Mouse (Mus musculus): ENCODE results near the gene Nsl1. TPM values are rescaled to one million over a fixed set of nuclear protein-coding genes. Genes with fewer than 3 reads are reported as not detected.
"Not testable (repeated sequence)": the region's sequence is repeated elsewhere in the genome, so short reads cannot be mapped to it uniquely, and the experiment has no call there.

Nsl1 gene
- total RNA-seq, 1 experiment, result 24.3 TPM

- no peak for TF ChIP-seq CHD2 (IDR thresholded peaks at IDR 0.05; ENCODE audit: low read depth, low read length)
- TF ChIP-seq ZNF384 (IDR thresholded peaks at IDR 0.05; ENCODE audit: low read depth, low read length), result no peak
- TF ChIP-seq ZC3H11A (IDR thresholded peaks at IDR 0.05; ENCODE audit: borderline replicate concordance, low read depth, low read length), result no peak
- TF ChIP-seq MAFK (IDR thresholded peaks at IDR 0.05; ENCODE audit: insufficient read depth, low read depth, low read length), result no peak
- TF ChIP-seq HCFC1 (IDR thresholded peaks at IDR 0.05; ENCODE audit: borderline replicate concordance, insufficient read depth, low read length), result no peak
- H3K4me1 ChIP-seq (ENCODE audit: control insufficient read depth in 2 of 2, insufficient read depth in 2 of 2, low read length in 2 of 2, poor library complexity in 1 of 2), result no peaks in the 10 kb centered on the region
- no peak overlapping the region for H3K4me3 ChIP-seq (ENCODE audit: insufficient read depth in 1 of 2, low read depth in 1 of 2, low read length in 2 of 2, poor library complexity in 1 of 2, severe bottlenecking in 1 of 2)
- no peaks in the 10 kb centered on the region for H3K9me3 ChIP-seq (ENCODE audit: control insufficient read depth, insufficient read depth, low read depth, low read length)
- in situ Hi-C loops (cut with MboI; ENCODE audit: low sequenced_read_pairs in 2 of 2, unreplicated experiment in 2 of 2), result no loop called here
- DNase-seq (ENCODE audit: low read depth, low spot score), result no peak
- no peak overlapping the region for H3K9ac ChIP-seq (ENCODE audit: insufficient read depth, low read depth, low read length, poor library complexity, severe bottlenecking)
- no peaks in the 10 kb centered on the region; the same call in 1 of the 2 replicates for H3K36me3 ChIP-seq (ENCODE audit: control insufficient read depth, insufficient read depth, low read length, poor library complexity, severe bottlenecking)
- H3K27ac ChIP-seq (ENCODE audit: insufficient read depth, low read depth, low read length, poor library complexity, severe bottlenecking), result no peak overlapping the region
Observed at GRCm38 (mm10) chr1:191021016-191021415, 41.8 kb upstream of the Nsl1 start.

- Histone ChIP-seq H3K4me3 (ENCODE audit: insufficient read depth in 1 of 2, low read depth in 1 of 2, low read length in 2 of 2, poor library complexity in 1 of 2, severe bottlenecking in 1 of 2) (no peak overlapping the region), H3K4me1 (ENCODE audit: control insufficient read depth in 2 of 2, insufficient read depth in 2 of 2, low read length in 2 of 2, poor library complexity in 1 of 2) (no peaks in the 10 kb centered on the region), H3K9me3 (ENCODE audit: control insufficient read depth, insufficient read depth, low read depth, low read length) (no peaks in the 10 kb centered on the region), H3K9ac (ENCODE audit: insufficient read depth, low read depth, low read length, poor library complexity, severe bottlenecking) (no peak overlapping the region), H3K27ac (ENCODE audit: insufficient read depth, low read depth, low read length, poor library complexity, severe bottlenecking) (no peak overlapping the region), H3K36me3 (ENCODE audit: control insufficient read depth, insufficient read depth, low read length, poor library complexity, severe bottlenecking) (no peaks in the 10 kb centered on the region; the same call in 1 of the 2 replicates)
- TF ChIP-seq ZNF384 (IDR thresholded peaks at IDR 0.05; ENCODE audit: low read depth, low read length), result no peak
- TF ChIP-seq MAFK (IDR thresholded peaks at IDR 0.05; ENCODE audit: insufficient read depth, low read depth, low read length), result no peak
- no peak for TF ChIP-seq HCFC1 (IDR thresholded peaks at IDR 0.05; ENCODE audit: borderline replicate concordance, insufficient read depth, low read length)
- TF ChIP-seq ZC3H11A (IDR thresholded peaks at IDR 0.05; ENCODE audit: borderline replicate concordance, low read depth, low read length), result no peak
- no peak for TF ChIP-seq CHD2 (IDR thresholded peaks at IDR 0.05; ENCODE audit: low read depth, low read length)
- in situ Hi-C loops (cut with MboI; ENCODE audit: low sequenced_read_pairs in 2 of 2, unreplicated experiment in 2 of 2), result no loop called here
- DNase-seq (ENCODE audit: low read depth, low spot score), result no peak
Observed at GRCm38 (mm10) chr1:191023140-191023539, 39.7 kb upstream of the Nsl1 start.

GRCm38 (mm10) chr1:191023806-191024205 lies 39.0 kb upstream of the Nsl1 start:
- H3K9me3 ChIP-seq (ENCODE audit: control insufficient read depth, insufficient read depth, low read depth, low read length); in situ Hi-C loops (cut with MboI; ENCODE audit: low sequenced_read_pairs in 2 of 2, unreplicated experiment in 2 of 2); H3K4me1 ChIP-seq (ENCODE audit: control insufficient read depth in 2 of 2, insufficient read depth in 2 of 2, low read length in 2 of 2, poor library complexity in 1 of 2); DNase-seq (ENCODE audit: low read depth, low spot score); H3K4me3 ChIP-seq (ENCODE audit: insufficient read depth in 1 of 2, low read depth in 1 of 2, low read length in 2 of 2, poor library complexity in 1 of 2, severe bottlenecking in 1 of 2); H3K9ac ChIP-seq (ENCODE audit: insufficient read depth, low read depth, low read length, poor library complexity, severe bottlenecking); H3K36me3 ChIP-seq (ENCODE audit: control insufficient read depth, insufficient read depth, low read length, poor library complexity, severe bottlenecking); H3K27ac ChIP-seq (ENCODE audit: insufficient read depth, low read depth, low read length, poor library complexity, severe bottlenecking): not testable (repeated sequence)

- H3K4me1 ChIP-seq (ENCODE audit: control insufficient read depth in 2 of 2, insufficient read depth in 2 of 2, low read length in 2 of 2, poor library complexity in 1 of 2), result no peaks in the 10 kb centered on the region
- peak overlapping the region; percentile 70 to 78 for H3K4me3 ChIP-seq (ENCODE audit: insufficient read depth in 1 of 2, low read depth in 1 of 2, low read length in 2 of 2, poor library complexity in 1 of 2, severe bottlenecking in 1 of 2)
- H3K9me3 ChIP-seq (ENCODE audit: control insufficient read depth, insufficient read depth, low read depth, low read length), result no peaks in the 10 kb centered on the region
- no peak for DNase-seq (ENCODE audit: low read depth, low spot score)
- peak overlapping the region; percentile 48; the same call in 1 of the 2 replicates for H3K27ac ChIP-seq (ENCODE audit: insufficient read depth, low read depth, low read length, poor library complexity, severe bottlenecking)
- no peak for TF ChIP-seq ZNF384 (IDR thresholded peaks at IDR 0.05; ENCODE audit: low read depth, low read length)
- no peak for TF ChIP-seq ZC3H11A (IDR thresholded peaks at IDR 0.05; ENCODE audit: borderline replicate concordance, low read depth, low read length)
- TF ChIP-seq HCFC1 (IDR thresholded peaks at IDR 0.05; ENCODE audit: borderline replicate concordance, insufficient read depth, low read length), result no peak
- TF ChIP-seq MAFK (IDR thresholded peaks at IDR 0.05; ENCODE audit: insufficient read depth, low read depth, low read length), result no peak
- no peak for TF ChIP-seq CHD2 (IDR thresholded peaks at IDR 0.05; ENCODE audit: low read depth, low read length)
- H3K9ac ChIP-seq (ENCODE audit: insufficient read depth, low read depth, low read length, poor library complexity, severe bottlenecking), result peak overlapping the region; percentile 85
- in situ Hi-C loops (cut with MboI; ENCODE audit: low sequenced_read_pairs in 2 of 2, unreplicated experiment in 2 of 2), result no loop called here
- no peaks in the 10 kb centered on the region; the same call in 1 of the 2 replicates for H3K36me3 ChIP-seq (ENCODE audit: control insufficient read depth, insufficient read depth, low read length, poor library complexity, severe bottlenecking)
Observed at GRCm38 (mm10) chr1:191025016-191026012, 37.5 kb upstream of the Nsl1 start.

Data from ES-E14 (cell line).